Mouse (Mus musculus) ovary, adult 10 weeks (tissue): Measurements from ENCODE around the gene Gm10234. TPM values are rescaled to one million over a fixed set of nuclear protein-coding genes. Genes with fewer than 3 reads are reported as not detected.

Experiments
- polyA plus RNA-seq: library from polyadenylated mRNA; stranded (reverse); fragments of 350-450 nt; fragmentation: Illumina TruSeq; extraction: RNeasy Lipid Tissue Mini Kit (QIAGEN cat#74804); gene quantifications from one replicate; pipeline ENCODE4 v1.2.3, GENCODE M21; 2014

Gm10234 gene
- not detected for polyA plus RNA-seq

DNA sequence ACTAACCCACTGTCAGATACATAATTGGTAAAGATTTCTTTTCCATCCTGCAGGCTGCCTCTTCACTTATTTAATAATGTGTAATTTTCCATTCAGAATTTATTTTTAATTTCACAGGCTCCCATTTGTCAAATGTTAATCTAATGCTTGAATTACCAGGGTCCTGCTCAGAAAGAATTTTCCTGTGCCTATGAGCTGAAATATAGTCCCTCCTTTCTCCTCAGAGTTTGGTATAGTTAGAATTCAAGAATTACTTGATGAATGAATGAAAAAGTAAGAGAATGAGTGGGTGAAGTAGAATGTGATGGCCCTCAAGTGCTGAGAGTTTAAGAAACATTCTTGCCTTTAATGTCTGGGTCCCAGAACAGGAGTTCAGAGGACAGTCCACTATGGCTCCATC is at the start of gene Gm10234:
Gene Gm10234 (plus strand): TSS at position 301 of the 400 bp plus-strand sequence.

Other genes starting within 250 kb of the Gm10234 start
- gene Kbtbd8, start 204.9 kb upstream of the Gm10234 start, polyA plus RNA-seq = 42.8 TPM